16 mouse cellular contexts compared by ENCODE assay signal in genomic region chr11:24401151-24401550, GRCm38 (mm10).
"Had no signal": no experiment of that assay in that cellular context is flagged by ENCODE, and none has a peak within 500 bp of the region (broad histone marks: within the 10 kb centered on the region; RNA-seq: fewer than 3 reads in every experiment).

No protein-coding gene starts in this region.

- H3K4me3 ChIP-seq: limb, embryonic 12.5 days; liver, embryonic 13.5 days; megakaryocyte, embryonic 14.5 days; stomach, embryonic 15.5 days had no signal

- DNase-seq: kidney, adult 18-20 months; kidney, postnatal 36 days; layer of hippocampus, adult 9-11 months; layer of hippocampus, postnatal 36 days; liver; liver, embryonic 13.5 days; liver, postnatal 0 days; thymus, adult 2 months; thymus, postnatal 36 days had no signal

- H3K27ac ChIP-seq: kidney, postnatal 0 days; limb, embryonic 12.5 days; liver, embryonic 13.5 days; macrophage; stomach, embryonic 15.5 days had no signal

- H3K27me3 ChIP-seq: limb, embryonic 12.5 days; liver, embryonic 13.5 days; stomach, embryonic 15.5 days had no signal

- H3K4me2 ChIP-seq: limb, embryonic 12.5 days; liver, embryonic 13.5 days; midbrain, embryonic 11.5 days; stomach, embryonic 15.5 days had no signal

- H3K36me3 ChIP-seq: limb, embryonic 12.5 days; liver, embryonic 13.5 days; stomach, embryonic 15.5 days had no signal

- H3K9ac ChIP-seq: limb, embryonic 12.5 days; liver, embryonic 13.5 days; liver, postnatal 0 days; stomach, embryonic 15.5 days had no signal

- H3K9me3 ChIP-seq: limb, embryonic 12.5 days; liver, embryonic 13.5 days; megakaryocyte, embryonic 14.5 days; stomach, embryonic 15.5 days had no signal

- H3K4me1 ChIP-seq: liver, embryonic 13.5 days; megakaryocyte, embryonic 14.5 days; stomach, embryonic 15.5 days had no signal

- ATAC-seq: inflammation-experienced regulatory T-cells, adult 6 months; liver, postnatal 0 days had no signal
